Mouse (Mus musculus): Measurements from ENCODE around the gene Rnase13.
"Not testable (repeated sequence)": the region's sequence is repeated elsewhere in the genome, so short reads cannot be mapped to it uniquely, and the experiment has no call there.

The Rnase13 gene

GRCm38 (mm10) chr14:51922571-51922865, at the start of gene Rnase13:
Rnase13 (minus strand) TSS chr14:51922773.
- no peak for DNase-seq

GRCm38 (mm10) chr14:51967400-51967799, 44.8 kb upstream of the Rnase13 start:
- no peak for DNase-seq

- no peak for DNase-seq
These were observed 37.7 kb upstream of the Rnase13 start for GRCm38 (mm10) chr14:51960316-51960715.

- no peak for DNase-seq
These were observed 20.8 kb upstream of the Rnase13 start for GRCm38 (mm10) chr14:51943336-51943735.

- DNase-seq = no peak
These were observed 19.7 kb upstream of the Rnase13 start for GRCm38 (mm10) chr14:51942236-51942635.

- no peak for DNase-seq
These were observed 19.0 kb upstream of the Rnase13 start for GRCm38 (mm10) chr14:51941577-51941976.

- no peak for DNase-seq
These were observed 18.5 kb upstream of the Rnase13 start for GRCm38 (mm10) chr14:51940944-51941560.

GRCm38 (mm10) chr14:51939005-51939404, 16.4 kb upstream of the Rnase13 start:
- DNase-seq = no peak

GRCm38 (mm10) chr14:51932092-51933020, 9.8 kb upstream of the Rnase13 start:
- DNase-seq = no peak

- DNase-seq = no peak
These were observed 8.3 kb upstream of the Rnase13 start for GRCm38 (mm10) chr14:51930824-51931223.

GRCm38 (mm10) chr14:51929968-51930367, 7.4 kb upstream of the Rnase13 start:
- DNase-seq = no peak

- DNase-seq = no peak
These were observed 6.9 kb upstream of the Rnase13 start for GRCm38 (mm10) chr14:51929309-51929943.

GRCm38 (mm10) chr14:51926930-51927329, 4.4 kb upstream of the Rnase13 start:
- DNase-seq = not testable (repeated sequence)

- DNase-seq = no peak
These were observed 919 bp upstream of the Rnase13 start for GRCm38 (mm10) chr14:51923492-51923891.

GRCm38 (mm10) chr14:51922910-51923309, 337 bp upstream of the Rnase13 start:
- DNase-seq = no peak

- DNase-seq = no peak
These were observed 608 bp downstream of the Rnase13 start for GRCm38 (mm10) chr14:51921759-51922570.

GRCm38 (mm10) chr14:51918966-51919365, 3.6 kb downstream of the Rnase13 start:
- DNase-seq = no peak

GRCm38 (mm10) chr14:51918125-51918524, 4.4 kb downstream of the Rnase13 start, which contains the start of gene Tppp2:
Tppp2 (plus strand) TSS chr14:51918425.
- no peak for DNase-seq

GRCm38 (mm10) chr14:51916539-51916938, 6.0 kb downstream of the Rnase13 start:
- no peak for DNase-seq

- no peak for DNase-seq
These were observed 7.5 kb downstream of the Rnase13 start for GRCm38 (mm10) chr14:51915030-51915429.

- peak; percentile 21 to 25 for DNase-seq
These were observed 8.4 kb downstream of the Rnase13 start, which contains the start of gene Ndrg2 for GRCm38 (mm10) chr14:51913960-51914762. Ndrg2 (minus strand) TSS chr14:51914158.
